Mouse (Mus musculus): ENCODE data around the gene Sept6.

Gene Sept6

DNA sequence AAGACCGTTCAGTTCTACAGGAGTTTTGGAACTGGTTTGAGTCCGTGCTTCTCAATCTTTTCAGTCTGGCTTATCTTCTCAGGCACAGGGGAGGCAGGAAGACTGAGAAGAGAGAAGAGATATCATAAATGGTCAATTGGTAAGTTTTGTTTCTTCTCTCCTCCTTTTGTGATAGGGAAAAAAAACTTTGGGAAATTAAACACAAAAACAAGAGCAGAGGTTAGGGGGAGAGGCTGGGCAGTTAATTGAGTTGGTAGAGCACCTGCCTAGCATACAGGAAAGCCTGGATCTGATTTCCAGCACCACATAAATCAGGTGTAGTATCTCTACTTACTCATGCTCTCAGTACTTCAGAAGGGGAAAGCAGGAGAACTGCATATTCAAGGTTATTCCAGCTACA, at the start of gene Sept6:
Sept6 (minus strand) TSS at position 101 of the 400 bp plus-strand sequence.
- DNase-seq (ENCODE audit: low read depth, low spot score) = no peak

DNA sequence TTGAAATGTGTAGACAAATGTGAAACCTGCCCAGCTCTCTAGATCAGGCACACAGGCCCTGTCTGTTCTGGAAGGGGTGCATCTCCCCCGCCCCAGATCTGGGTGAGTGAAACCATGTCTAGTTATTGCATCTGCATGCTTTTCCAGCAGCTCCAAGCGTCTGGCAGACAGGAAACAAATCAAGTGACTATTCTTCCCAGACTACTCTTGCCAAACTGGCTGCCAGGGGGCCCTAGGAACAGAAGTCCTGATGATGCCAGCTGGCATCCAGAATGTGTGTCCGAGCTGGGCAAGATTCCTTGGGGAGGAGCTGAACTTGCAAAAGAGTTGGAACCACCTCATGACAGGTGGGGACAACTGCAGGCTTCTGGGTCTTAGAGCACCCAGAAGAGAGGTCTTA, 36.8 kb upstream of the Sept6 start:
- no peak for DNase-seq (ENCODE audit: low read depth, low spot score)

DNA sequence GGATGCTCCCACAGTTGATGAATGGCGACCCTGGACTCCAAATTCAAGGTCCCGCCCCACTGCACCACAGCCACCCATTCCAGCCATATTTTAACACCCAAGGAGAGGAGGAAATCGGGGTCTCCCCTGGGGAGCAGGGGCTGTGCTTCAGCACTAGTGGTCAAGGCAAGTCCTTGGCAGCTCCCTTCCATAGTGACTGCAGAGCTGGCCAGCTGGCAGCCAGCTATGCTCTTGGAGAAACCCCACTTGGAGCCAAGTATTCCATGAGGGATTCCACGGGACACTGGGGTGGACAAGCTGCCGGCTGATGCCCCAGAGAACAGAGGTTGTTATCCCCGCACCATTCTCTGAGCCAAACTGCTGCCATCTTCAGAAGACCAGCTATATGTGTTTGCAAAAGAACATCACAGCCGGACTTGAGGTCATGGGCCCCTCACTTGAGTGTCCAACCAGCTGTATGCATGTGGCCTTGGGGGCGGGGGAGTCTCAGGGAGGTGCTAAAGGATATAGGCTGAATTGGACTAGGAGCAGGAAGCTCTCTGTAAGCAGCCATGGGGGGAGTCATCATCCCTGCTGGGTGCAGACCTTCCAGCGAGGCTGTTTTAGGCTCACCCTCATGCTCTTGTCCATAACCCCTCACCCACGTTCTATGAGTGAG, 32.2 kb upstream of the Sept6 start:
- DNase-seq (ENCODE audit: low read depth, low spot score) = no peak

DNA sequence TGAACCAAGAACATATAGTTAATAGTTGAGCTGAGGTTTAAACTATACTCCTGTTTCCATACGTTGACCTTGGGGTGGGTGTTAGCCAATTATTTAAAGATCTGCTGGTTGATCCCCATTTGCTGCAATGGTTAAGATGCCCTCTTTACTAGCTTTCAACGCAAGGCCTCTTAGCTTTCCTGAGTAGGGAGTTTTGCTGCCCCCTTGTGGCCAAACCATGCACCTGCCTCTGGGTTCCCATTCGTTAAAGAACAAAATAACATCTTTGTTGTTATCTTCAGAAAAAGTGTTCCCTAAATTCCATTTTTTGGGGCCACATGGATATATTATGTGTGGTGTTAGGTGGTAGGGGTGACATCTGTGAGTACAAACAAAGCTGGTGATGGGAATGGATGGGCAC, 31.1 kb upstream of the Sept6 start:
- DNase-seq (ENCODE audit: low read depth, low spot score) = peak; percentile 55

DNA sequence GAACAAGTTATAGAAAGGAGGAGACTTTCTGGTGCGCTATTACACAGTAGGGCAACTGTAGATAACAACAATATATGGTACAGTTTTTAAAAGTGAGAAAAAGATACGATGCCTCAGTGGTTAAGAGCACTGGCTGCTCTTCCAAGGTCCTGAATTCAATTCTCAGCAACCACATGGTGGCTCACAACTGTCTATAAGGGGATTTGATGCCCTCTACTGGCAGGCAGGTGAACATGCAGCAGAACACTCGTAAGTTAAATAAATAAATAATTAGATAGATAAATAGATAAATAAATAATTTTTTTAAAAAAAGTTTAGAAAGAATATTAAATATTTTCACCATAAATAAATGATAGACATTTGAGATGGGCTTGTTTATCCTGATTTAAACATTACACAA, 27.5 kb upstream of the Sept6 start:
- DNase-seq (ENCODE audit: low read depth, low spot score) = peak; percentile 47

DNA sequence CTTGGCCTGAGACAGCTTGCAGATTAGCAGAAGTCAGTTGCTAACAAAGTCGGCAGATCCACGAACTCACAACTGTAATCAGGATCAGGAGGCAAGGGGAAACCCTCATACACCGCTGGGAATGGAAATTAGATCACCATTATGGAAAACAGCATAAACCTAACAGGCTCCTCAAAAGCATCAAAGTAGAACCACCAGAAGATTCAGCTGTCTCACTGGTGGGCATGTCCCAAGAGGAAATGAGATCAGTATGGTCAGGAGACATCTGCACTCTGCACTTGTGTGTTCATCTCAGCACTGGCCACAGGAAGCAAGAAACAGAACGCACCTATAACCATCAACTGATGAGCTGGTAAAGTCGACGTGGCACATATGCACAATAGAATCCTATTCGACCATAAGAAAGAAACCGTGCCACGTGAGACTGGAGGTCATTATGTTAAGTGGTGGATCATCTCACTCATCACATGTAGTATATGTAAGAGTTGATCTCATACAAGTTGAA, 26.6 kb upstream of the Sept6 start:
- no peak for DNase-seq (ENCODE audit: low read depth, low spot score)

DNA sequence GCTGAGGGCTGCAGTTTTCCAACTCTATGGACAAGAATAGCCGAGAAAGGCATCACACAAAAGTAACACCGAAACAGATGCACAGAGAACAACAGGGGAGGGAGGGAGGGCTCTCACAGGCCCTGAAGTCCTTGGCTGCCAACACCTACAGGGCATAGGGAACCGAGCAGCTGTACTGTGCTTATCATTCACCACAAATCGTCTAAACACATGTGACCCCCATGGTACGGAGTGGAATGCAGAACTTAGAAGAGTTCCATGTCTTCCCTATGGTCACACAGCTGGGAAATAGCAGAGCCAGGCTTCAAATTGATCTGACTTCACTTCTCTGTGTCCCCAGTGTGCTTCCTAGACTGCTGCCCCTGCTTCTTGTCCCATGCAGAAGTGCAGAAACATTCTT, 22.3 kb upstream of the Sept6 start:
- no peak for DNase-seq (ENCODE audit: low read depth, low spot score)

DNA sequence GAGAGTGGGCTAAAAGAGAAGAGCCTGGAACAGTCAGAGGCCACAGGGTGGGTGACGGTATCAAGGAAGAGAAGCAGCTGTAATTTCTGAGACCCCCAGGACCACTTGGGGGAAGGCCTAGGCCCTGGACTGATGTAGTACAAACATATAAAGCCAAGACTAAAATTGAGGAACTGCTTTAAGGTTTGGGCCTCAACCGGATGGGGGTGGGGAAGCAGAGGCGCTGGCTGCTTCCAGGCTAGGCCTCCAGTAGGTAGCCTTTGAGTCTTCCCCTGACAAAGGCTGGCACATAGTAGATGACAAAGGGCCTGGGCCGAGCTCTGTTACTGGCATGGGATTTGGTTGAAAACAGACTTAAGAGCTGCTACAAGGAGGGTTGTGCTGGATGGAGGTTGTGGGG, 555 bp downstream of the Sept6 start:
- DNase-seq (ENCODE audit: low read depth, low spot score) = peak; percentile 37

DNA sequence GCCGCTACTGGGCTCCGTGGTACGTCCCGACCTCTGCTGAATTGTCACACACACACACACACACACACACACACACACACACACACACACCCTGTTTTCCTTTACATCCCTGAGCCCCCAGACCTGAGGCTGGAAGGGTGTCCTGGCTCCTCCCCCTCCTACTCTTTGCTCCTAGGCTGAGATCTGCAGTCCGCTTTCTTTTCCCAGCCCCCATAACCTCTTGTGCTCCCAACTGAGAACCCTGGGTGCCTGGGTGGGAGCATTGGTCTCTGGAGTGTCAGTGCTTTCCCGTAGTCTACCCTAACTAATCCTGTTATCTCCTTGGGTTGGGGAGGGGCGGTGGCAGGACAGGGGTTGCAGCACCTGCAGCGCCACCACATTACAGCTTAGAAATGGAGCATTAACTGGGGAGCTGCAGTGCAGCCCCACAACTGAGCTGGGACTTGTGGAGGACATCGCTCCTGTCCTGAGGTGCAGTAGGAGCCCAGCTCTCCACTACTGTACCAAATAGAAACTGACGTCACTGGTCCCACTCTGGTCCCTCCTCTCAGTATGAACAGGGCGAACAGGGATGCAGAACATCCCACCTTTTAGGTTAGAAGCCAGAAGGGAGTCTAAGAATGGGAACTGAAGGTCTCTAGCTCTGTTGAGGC, 1.7 kb downstream of the Sept6 start:
- DNase-seq (ENCODE audit: low read depth, low spot score) = no peak

DNA sequence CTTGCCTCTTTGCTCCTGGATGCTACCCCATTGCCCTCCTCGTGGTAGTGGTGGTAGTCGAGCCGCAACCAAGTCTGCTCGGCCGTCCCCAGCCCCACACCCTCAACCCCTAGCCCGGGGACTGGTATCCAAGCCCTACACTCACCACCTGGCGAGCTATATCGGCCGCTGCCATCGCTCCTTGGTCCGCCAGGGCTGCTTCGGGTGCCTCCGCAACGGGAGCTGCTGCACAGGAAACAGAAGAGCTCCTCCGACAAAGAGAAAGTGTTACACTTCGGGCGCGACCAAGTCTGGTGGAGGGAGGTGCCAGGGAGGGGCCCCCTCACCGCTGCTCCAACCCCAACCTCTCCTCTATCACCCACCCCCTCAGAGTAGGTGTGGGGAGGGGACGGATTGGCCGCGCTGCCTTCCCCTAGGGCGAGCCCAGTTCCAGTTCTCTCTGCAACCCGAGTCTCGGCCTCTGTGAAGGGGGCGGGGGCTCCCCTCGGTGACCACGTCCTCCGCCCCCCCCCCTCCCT, 2.3 kb downstream of the Sept6 start:
- peak; percentile 88 for DNase-seq (ENCODE audit: low read depth, low spot score)

DNA sequence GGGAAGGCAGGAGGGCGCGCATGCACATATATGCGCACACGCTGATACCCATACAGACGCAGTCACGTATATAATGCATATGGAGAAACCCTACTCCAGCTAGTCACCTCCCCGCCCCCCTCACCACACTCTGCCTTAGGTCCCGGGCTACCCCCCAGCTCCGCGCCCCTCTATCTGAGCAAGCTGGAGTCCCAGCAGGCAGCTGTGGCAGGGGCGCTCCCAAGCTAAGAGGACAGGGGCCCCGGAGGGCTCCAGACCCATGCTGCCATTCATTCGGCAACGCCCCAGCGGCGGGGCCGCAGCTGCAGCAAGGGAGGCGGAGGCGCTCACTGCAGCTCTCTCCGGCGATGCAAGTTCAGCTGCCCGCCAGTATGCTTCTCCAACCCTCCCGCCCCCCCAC, 2.8 kb downstream of the Sept6 start:
- peak; percentile 48 for DNase-seq (ENCODE audit: low read depth, low spot score)

DNA sequence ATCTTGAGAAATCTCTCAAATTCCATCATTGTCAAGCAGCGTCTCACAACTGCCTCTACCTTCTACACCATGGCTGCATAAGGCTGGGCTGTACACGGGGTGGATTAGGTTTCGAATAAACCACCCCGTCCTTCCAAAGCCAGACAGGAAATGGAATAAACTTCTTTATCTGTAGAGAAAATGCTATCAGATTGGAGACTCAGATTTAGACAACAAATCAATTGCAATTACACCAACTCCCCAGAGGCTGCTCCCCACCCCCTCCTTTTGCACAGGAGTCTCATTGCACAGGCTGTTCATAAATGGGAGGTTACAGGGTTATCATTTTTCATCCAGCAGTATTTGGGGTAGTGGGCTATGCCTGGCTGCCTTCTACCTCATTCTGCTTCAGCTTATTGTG, 3.7 kb downstream of the Sept6 start:
- DNase-seq (ENCODE audit: low read depth, low spot score) = peak; percentile 10

DNA sequence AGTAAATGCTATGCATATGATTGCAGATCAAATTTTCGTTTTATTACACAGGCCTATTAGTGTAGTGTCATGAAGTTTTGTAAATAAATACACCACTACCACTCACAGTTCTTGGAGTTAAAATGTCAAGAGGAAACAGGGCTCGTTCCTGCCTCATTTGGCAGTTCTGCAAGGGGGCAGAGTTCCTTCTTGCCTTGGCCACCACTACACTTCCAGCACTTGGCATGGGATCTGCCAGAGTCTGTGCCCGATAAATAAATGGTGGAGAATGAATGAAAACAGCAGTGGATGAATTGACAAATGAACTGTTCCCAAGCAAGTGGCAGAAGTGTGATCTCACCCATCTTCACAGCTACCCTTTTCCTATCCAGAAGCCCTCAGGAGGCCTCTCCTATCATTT, 6.6 kb downstream of the Sept6 start:
- DNase-seq (ENCODE audit: low read depth, low spot score) = no peak

DNA sequence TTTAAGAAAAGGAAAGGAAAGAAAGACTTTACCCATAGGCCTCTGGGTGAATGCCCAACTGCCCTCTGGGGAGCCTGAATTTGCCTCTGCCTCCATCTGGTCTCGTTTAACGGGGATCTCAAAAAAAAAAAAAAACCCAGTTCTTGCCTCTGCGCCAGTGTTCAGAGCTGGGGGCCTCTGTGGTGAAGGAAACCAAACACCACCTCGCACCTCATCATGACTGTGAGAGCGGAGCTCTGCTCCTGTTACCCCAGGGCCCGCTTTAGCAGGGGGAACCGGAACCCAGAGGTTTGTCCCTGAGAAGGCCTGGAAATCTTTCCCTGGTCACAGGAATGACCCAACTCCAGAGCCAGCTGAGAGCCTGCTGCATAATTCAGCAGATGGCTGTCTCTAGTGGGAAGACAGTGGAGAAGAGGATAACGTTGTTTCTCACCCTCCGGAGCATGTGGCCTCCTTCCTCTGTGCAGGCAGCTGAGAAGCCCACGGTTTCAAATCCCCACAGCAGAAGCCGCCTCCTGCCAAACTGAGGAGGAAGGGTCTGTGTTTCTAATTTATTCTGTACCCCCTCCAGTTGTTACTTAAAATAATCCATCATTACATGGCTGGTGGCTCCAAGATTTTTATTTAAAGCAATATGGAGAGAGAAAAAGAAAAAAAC, 7.8 kb downstream of the Sept6 start:
- DNase-seq (ENCODE audit: low read depth, low spot score) = peak; percentile 31

DNA sequence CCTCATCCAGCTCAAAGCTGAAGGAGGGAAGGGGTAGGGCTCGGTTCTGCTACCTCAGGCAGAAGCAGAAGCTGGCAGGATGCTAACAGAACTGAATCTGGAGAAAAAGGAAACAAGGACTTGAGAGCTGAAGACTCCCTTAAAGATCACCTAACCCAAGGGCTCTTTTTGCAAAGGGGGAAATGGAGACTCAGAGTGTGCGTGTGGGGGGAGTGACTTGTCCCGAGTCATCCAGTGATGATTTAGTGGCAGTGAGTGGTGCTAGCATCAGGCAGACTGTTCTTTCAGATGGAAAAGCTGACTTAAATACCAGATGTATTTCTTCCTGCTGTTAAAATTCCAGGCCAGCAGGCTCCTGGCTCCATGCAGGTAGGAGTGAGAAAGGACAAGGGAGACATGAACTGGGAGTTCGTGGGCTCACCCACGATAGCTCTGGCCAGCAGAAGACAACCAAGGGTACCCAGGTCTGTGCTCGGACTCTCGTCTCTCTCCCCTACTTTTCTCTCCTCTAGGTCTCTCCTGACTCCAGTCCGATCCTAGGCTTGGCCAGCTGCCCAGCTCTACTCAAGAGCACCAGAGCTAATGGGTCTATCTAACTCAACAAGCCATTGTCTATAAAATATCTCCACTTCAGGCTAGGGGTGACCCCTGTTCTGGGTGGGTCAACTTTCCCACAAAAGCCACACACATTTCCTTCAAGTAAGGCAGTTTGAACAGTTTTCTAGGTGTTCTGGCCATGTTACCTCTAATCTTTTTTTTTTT, 8.5 kb downstream of the Sept6 start:
- peak; percentile 54 for DNase-seq (ENCODE audit: low read depth, low spot score)

DNA sequence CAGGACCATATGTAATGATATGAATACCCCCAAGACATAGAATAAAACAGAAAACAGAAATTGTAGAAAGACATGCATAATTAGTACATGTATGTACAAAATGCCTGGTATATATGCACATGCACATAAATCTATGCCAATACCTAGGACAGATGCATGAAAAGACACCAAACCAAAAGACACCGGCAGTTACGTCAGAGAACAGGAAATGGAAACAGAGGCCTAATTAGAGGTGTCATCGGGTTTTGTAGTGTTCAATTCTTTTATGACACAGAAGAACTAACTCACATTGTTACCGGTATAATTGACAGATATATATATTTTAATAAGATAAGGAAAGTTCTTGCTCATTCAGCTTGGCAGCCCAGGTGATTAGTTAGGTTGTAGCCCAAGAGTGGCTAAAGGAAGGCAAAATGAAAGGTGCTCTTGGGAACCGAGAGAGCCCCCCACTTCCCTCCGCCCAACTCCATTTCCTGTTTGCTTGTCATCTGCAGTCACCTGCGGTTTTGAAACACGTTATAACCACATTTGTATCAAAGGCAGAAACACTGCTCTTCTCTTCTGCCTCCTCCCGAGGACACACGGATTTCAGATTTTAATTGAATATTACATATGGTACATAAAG, 10.9 kb downstream of the Sept6 start:
- DNase-seq (ENCODE audit: low read depth, low spot score) = peak; percentile 80

DNA sequence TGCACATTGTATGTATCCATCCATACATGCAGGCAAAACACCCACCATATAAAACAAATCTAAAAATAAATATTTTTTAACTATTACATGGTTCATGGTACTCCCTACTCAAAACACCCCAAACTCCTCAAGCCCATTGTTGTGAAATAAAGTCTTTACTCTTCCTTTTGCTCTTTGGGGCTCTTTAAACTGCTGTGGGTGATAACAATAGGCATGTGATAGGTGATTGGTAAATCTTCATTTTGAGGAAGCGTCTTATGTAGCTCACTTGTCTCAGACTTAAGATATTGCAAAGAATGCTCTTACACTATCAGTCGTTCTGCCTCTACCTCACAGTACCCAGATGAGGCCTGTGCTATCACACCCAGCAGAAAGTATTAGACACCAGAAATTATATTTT, 13.7 kb downstream of the Sept6 start:
- DNase-seq (ENCODE audit: low read depth, low spot score) = no peak

DNA sequence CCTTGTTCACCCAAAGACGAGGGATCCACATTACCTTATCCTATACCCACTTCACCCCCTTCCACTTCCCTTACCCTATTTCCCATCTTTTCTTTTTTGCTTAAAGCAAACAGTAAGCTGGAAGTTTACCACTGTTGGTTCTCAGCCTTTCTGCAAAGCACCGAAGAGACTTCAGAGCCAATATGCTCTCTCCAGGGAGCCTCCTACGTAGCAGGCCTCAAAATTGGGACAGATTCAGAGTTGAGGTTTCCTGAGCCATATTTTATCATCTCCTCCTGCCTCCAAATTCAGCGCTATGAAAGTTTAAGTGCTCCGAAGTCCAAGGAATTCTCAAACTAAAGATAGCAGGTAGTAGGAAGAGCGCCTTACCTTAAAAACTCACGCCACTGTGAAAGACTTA, 14.6 kb downstream of the Sept6 start:
- DNase-seq (ENCODE audit: low read depth, low spot score) = no peak

DNA sequence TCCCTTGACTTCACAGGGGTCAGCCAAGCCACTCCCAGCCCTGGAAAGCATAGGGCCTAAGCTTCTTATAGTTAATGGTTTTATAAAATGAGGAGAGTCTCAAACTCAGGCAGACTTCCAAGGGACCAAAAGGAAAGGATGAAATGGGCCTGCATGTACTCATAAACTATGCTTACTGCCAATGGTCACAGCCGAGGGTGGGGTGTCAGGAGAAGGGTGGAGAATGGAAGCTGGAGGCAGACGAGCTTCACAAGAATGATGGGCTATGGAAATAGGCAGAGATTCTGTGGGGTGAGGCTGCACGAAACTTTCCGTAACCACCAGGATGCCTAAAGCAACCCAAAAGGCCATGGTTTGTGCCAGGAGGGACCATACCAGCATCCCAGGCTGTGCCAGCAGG, 15.3 kb downstream of the Sept6 start:
- DNase-seq (ENCODE audit: low read depth, low spot score) = no peak

DNA sequence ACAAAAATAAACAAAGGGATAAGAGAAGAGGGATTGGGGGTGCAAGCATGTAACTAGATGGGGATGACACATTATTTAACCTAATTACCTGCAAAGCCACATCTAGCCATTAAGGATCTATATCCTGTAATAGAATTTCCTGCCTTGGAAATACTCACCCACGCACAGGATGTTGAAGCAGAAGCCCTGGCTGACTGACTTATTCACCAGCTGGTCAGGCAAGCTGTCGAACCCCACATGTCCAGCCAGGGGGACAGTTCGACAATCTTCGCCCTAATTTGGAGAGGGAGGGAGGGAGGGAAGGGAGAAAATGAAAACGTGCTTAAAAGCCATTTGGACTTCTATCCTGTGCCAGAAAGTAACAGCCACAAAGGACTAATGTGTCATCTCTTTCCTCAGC, 16.7 kb downstream of the Sept6 start:
- DNase-seq (ENCODE audit: low read depth, low spot score) = no peak

DNA sequence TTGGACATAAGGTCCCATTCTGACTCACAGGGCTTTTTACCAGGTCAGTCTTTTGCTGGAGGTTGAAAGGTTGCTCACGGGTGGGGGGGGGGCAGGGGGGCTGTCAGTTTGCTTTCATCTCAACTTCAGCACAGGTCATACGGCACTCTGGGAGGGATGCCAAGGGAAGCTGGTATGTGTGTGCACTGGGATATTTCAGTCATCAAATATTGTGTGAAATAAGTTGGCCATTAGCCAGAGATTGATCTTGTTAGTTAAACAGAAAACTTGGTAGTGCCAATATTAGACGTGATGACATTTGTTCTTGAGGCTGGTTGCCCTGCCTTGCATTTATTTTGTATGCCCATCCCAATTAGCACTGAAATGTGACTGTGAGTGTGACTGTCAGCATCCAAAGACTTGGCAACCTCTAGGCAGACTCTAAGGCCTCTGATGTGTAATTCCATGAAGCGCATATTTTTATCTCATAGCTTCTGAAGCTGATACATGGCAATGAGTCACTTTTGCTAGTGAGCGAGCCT, 18.6 kb downstream of the Sept6 start:
- no peak for DNase-seq (ENCODE audit: low read depth, low spot score)

All from A20 (cell line).